Comparison of ENCODE assay signal across 9 mouse cellular contexts in the genomic region with DNA sequence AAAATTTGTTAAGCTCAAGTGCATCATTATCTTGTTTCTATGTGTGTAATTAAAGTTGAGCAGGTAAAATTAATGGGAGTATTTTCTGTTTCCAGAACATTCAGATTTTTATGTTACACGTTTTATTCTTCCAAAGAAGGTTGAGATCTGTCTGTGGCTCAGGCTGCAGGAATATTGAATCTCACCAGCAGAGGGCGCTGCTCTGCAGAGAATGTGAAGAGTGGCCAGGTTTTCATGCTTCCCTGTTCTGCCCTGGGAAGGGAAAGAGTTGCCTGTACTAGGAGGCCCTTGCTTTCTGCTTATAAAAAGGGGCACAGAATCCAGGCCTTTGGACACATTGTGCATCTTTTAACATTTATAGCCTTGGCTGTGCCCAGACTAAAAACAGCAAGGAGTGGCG.
DNase-seq lines count a peak whose midpoint lies in the region; ATAC-seq and TF ChIP-seq lines count a peak whose summit lies in the region.
"Had no signal": no experiment of that assay in that cellular context is flagged by ENCODE, and none has a peak within 500 bp of the region (broad histone marks: within the 10 kb centered on the region; RNA-seq: fewer than 3 reads in every experiment).

No protein-coding gene starts in this region.

- WGBS in midbrain, embryonic 11.5 days: 37% methylated on average over 3 of the region's 3 CpGs
- WGBS in midbrain, embryonic 15.5 days: 41% methylated on average over 3 of the region's 3 CpGs
- 38% methylated on average over 3 of the region's 3 CpGs for WGBS in intestine, embryonic 16.5 days

- peaks cover under 1% of the 10 kb centered on the region for H3K36me3 ChIP-seq in midbrain, embryonic 11.5 days (ENCODE audit: control insufficient read depth, insufficient read depth, low read length)
- H3K36me3 ChIP-seq in midbrain, embryonic 15.5 days (replicated peaks): no peaks in the 10 kb centered on the region
- 0 out of 2 replicates have a peak, but pooled peaks cover under 1% of the 10 kb centered on the region for H3K36me3 ChIP-seq in intestine, embryonic 16.5 days (ENCODE audit: control insufficient read depth, insufficient read depth, low read length)
- no peaks in the 10 kb centered on the region for H3K36me3 ChIP-seq in testis, adult 2 months (ENCODE audit: control insufficient read depth, insufficient read depth, low read length)
- H3K36me3 ChIP-seq: embryonic facial prominence, embryonic 15.5 days had no signal

- TF ChIP-seq CTCF in testis, adult 2 months (IDR thresholded peaks at IDR 0.05; ENCODE audit: control insufficient read depth, insufficient read depth, insufficient replicate concordance, low read depth, low read length): peak; percentile 76; the same call in 1 of the 2 replicates

- TF ChIP-seq POLR2A in testis, adult 2 months (IDR thresholded peaks at IDR 0.05; ENCODE audit: control insufficient read depth, low read depth, low read length): no peak

- H3K4me3 ChIP-seq in midbrain, embryonic 11.5 days (ENCODE audit: low read depth, low read length): no peak overlapping the region
- no peak overlapping the region for H3K4me3 ChIP-seq in midbrain, embryonic 15.5 days
- no peak overlapping the region for H3K4me3 ChIP-seq in intestine, embryonic 16.5 days (ENCODE audit: low read length)
- no peak overlapping the region for H3K4me3 ChIP-seq in testis, adult 2 months (ENCODE audit: control insufficient read depth, low read depth, low read length)
- H3K4me3 ChIP-seq: embryonic facial prominence, embryonic 15.5 days had no signal

- ATAC-seq in midbrain, embryonic 11.5 days (ENCODE audit: low FRiP score): no peak
- ATAC-seq in midbrain, embryonic 15.5 days (replicated peaks): no peak
- ATAC-seq in intestine, embryonic 16.5 days: peak; percentile 80

- no peak overlapping the region for H3K4me2 ChIP-seq in midbrain, embryonic 11.5 days
- no peak overlapping the region for H3K4me2 ChIP-seq in midbrain, embryonic 15.5 days
- no peak overlapping the region for H3K4me2 ChIP-seq in intestine, embryonic 16.5 days (ENCODE audit: low read depth, low read length)
- H3K4me2 ChIP-seq: embryonic facial prominence, embryonic 15.5 days had no signal

- intact Hi-C loops in left cerebral cortex, postnatal 25 days (cut with DNase I): loop anchor here (1.0 to 5.0 kb wide), 3 partner anchors 80 to 175 kb away; no protein-coding TSS in a partner anchor

- no peaks in the 10 kb centered on the region for H3K9me3 ChIP-seq in midbrain, embryonic 11.5 days (ENCODE audit: control insufficient read depth, low read length)
- H3K9me3 ChIP-seq in midbrain, embryonic 15.5 days: no peaks in the 10 kb centered on the region
- no peaks in the 10 kb centered on the region for H3K9me3 ChIP-seq in intestine, embryonic 16.5 days (ENCODE audit: control insufficient read depth, low read length)
- H3K9me3 ChIP-seq: embryonic facial prominence, embryonic 15.5 days had no signal

- H3K4me1 ChIP-seq in midbrain, embryonic 11.5 days (ENCODE audit: control insufficient read depth, insufficient read depth, low read length): peaks cover 12% of the 10 kb centered on the region
- peaks cover 9% of the 10 kb centered on the region; the same call in 1 of the 2 replicates for H3K4me1 ChIP-seq in midbrain, embryonic 15.5 days
- H3K4me1 ChIP-seq in intestine, embryonic 16.5 days (ENCODE audit: control insufficient read depth, insufficient read depth, low read length): no peaks in the 10 kb centered on the region
- H3K4me1 ChIP-seq in testis, adult 2 months (ENCODE audit: control insufficient read depth, insufficient read depth, low read length): no peaks in the 10 kb centered on the region
- H3K4me1 ChIP-seq: embryonic facial prominence, embryonic 15.5 days had no signal

- no peak overlapping the region for H3K27ac ChIP-seq in midbrain, embryonic 11.5 days (ENCODE audit: low read depth, low read length)
- no peak overlapping the region for H3K27ac ChIP-seq in midbrain, embryonic 15.5 days
- H3K27ac ChIP-seq in intestine, embryonic 16.5 days (ENCODE audit: low read length): no peak overlapping the region
- H3K27ac ChIP-seq in testis, adult 2 months (ENCODE audit: control insufficient read depth, insufficient read depth, low read depth, low read length): no peak overlapping the region
- H3K27ac ChIP-seq: embryonic facial prominence, embryonic 15.5 days had no signal

- peak; percentile 99 for DNase-seq in midbrain, embryonic 11.5 days (ENCODE audit: low spot score, missing footprints)
- peak; percentile 77 to 88 for DNase-seq in cerebellum, adult 18-20 months
- peak; percentile 43 to 93 for DNase-seq in frontal cortex, adult 2 months (ENCODE audit: extremely low spot score in 1 of 2, low spot score in 1 of 2)
- peak; percentile 84 to 85 for DNase-seq in left cerebral cortex, postnatal 25 days (ENCODE audit: low spot score in 2 of 2)
- DNase-seq in natural killer cell, adult 2 months (ENCODE audit: low spot score in 2 of 2): peak; percentile 57 to 72

- no peaks in the 10 kb centered on the region for H3K27me3 ChIP-seq in midbrain, embryonic 11.5 days (ENCODE audit: control insufficient read depth, insufficient read depth, low read length)
- no peaks in the 10 kb centered on the region for H3K27me3 ChIP-seq in midbrain, embryonic 15.5 days (replicated peaks)
- no peaks in the 10 kb centered on the region for H3K27me3 ChIP-seq in intestine, embryonic 16.5 days (replicated peaks; ENCODE audit: control insufficient read depth, insufficient read depth, low read length)
- H3K27me3 ChIP-seq in testis, adult 2 months (ENCODE audit: control insufficient read depth, insufficient read depth, low read length): no peaks in the 10 kb centered on the region
- H3K27me3 ChIP-seq: embryonic facial prominence, embryonic 15.5 days had no signal

- H3K9ac ChIP-seq in midbrain, embryonic 11.5 days (ENCODE audit: low read length): no peak overlapping the region
- no peak overlapping the region for H3K9ac ChIP-seq in midbrain, embryonic 15.5 days
- no peak overlapping the region for H3K9ac ChIP-seq in intestine, embryonic 16.5 days (ENCODE audit: low read depth, low read length)
- H3K9ac ChIP-seq: embryonic facial prominence, embryonic 15.5 days had no signal
